34 mouse cellular contexts compared by ENCODE assay signal in genomic region chr4:34801166-34802034, GRCm38 (mm10). TPM values are rescaled to one million over a fixed set of nuclear protein-coding genes. Genes with fewer than 3 reads are reported as not detected.
A peak's percentile ranks its signal among the peaks of the same experiment; 100 is the strongest.
DNase-seq lines count a peak whose midpoint lies in the region; ATAC-seq lines count a peak whose summit lies in the region.
"Had no signal": no experiment of that assay in that cellular context is flagged by ENCODE, and none has a peak within 500 bp of the region (broad histone marks: within the 10 kb centered on the region; RNA-seq: fewer than 3 reads in every experiment).

No protein-coding gene starts in this region.

- H3K9me3 ChIP-seq in forebrain, embryonic 13.5 days (replicated peaks): no peaks in the 10 kb centered on the region
- H3K9me3 ChIP-seq in forebrain, embryonic 11.5 days (ENCODE audit: control insufficient read depth, low read length): no peaks in the 10 kb centered on the region
- no peaks in the 10 kb centered on the region for H3K9me3 ChIP-seq in midbrain, embryonic 12.5 days
- no peaks in the 10 kb centered on the region for H3K9me3 ChIP-seq in midbrain, embryonic 11.5 days (ENCODE audit: control insufficient read depth, low read length)
- no peaks in the 10 kb centered on the region for H3K9me3 ChIP-seq in hindbrain, embryonic 14.5 days (ENCODE audit: control insufficient read depth, low read length)
- H3K9me3 ChIP-seq: embryonic facial prominence, embryonic 10.5 days; embryonic facial prominence, embryonic 15.5 days; G1E; limb, embryonic 12.5 days; liver, embryonic 15.5 days had no signal

- no peak overlapping the region for H3K27ac ChIP-seq in forebrain, embryonic 13.5 days
- H3K27ac ChIP-seq in forebrain, embryonic 11.5 days (ENCODE audit: low read depth, low read length): no peak overlapping the region
- no peak overlapping the region for H3K27ac ChIP-seq in midbrain, embryonic 12.5 days (replicated peaks)
- H3K27ac ChIP-seq in midbrain, embryonic 11.5 days (ENCODE audit: low read depth, low read length): no peak overlapping the region
- no peak overlapping the region for H3K27ac ChIP-seq in hindbrain, embryonic 14.5 days
- H3K27ac ChIP-seq: embryonic facial prominence, embryonic 10.5 days; embryonic facial prominence, embryonic 15.5 days; limb, embryonic 12.5 days; liver, embryonic 15.5 days had no signal

- H3K36me3 ChIP-seq in forebrain, embryonic 13.5 days (ENCODE audit: poor library complexity, severe bottlenecking): peaks cover 22% of the 10 kb centered on the region
- no peaks in the 10 kb centered on the region for H3K36me3 ChIP-seq in forebrain, embryonic 11.5 days (ENCODE audit: control insufficient read depth, insufficient read depth, low read length)
- H3K36me3 ChIP-seq in midbrain, embryonic 12.5 days: peaks cover 20% of the 10 kb centered on the region
- peaks cover 7% of the 10 kb centered on the region; the same call in 1 of the 2 replicates for H3K36me3 ChIP-seq in midbrain, embryonic 11.5 days (ENCODE audit: control insufficient read depth, insufficient read depth, low read length)
- peaks cover 30% of the 10 kb centered on the region for H3K36me3 ChIP-seq in hindbrain, embryonic 14.5 days (replicated peaks; ENCODE audit: control insufficient read depth, insufficient read depth)

- no peak overlapping the region for H3K4me3 ChIP-seq in forebrain, embryonic 13.5 days
- H3K4me3 ChIP-seq in forebrain, embryonic 11.5 days (ENCODE audit: low read depth, low read length): no peak overlapping the region
- H3K4me3 ChIP-seq in midbrain, embryonic 12.5 days: no peak overlapping the region
- no peak overlapping the region for H3K4me3 ChIP-seq in midbrain, embryonic 11.5 days (ENCODE audit: low read depth, low read length)
- no peak overlapping the region for H3K4me3 ChIP-seq in hindbrain, embryonic 14.5 days (replicated peaks; ENCODE audit: low read length)
- H3K4me3 ChIP-seq: embryonic facial prominence, embryonic 10.5 days; embryonic facial prominence, embryonic 15.5 days; limb, embryonic 12.5 days; liver, embryonic 15.5 days had no signal

- DNase-seq in forebrain, embryonic 11.5 days (ENCODE audit: low spot score): no peak
- no peak for DNase-seq in midbrain, embryonic 11.5 days (ENCODE audit: low spot score, missing footprints)
- DNase-seq in hindbrain, embryonic 14.5 days (ENCODE audit: low spot score): no peak
- DNase-seq in embryo, embryonic 10.5 days (ENCODE audit: low spot score): no peak
- no peak for DNase-seq in testis, postnatal 14 days (ENCODE audit: low spot score)
- DNase-seq: adrenal gland, adult 8-10 months; cerebellum, adult 2 months; cerebellum, postnatal 14 days; gastrocnemius, postnatal 14 days; heart, postnatal 14 days; kidney, adult 9 months; kidney, postnatal 10 days; layer of hippocampus, postnatal 36 days; lung, embryonic 14.5 days; lung, postnatal 14 days; right cerebral cortex, postnatal 14 days had no signal

- H3K4me1 ChIP-seq in forebrain, embryonic 13.5 days: no peaks in the 10 kb centered on the region
- H3K4me1 ChIP-seq in forebrain, embryonic 11.5 days (replicated peaks; ENCODE audit: control insufficient read depth, insufficient read depth, low read length): no peaks in the 10 kb centered on the region
- no peaks in the 10 kb centered on the region for H3K4me1 ChIP-seq in midbrain, embryonic 12.5 days
- no peaks in the 10 kb centered on the region for H3K4me1 ChIP-seq in midbrain, embryonic 11.5 days (ENCODE audit: control insufficient read depth, insufficient read depth, low read length)
- no peaks in the 10 kb centered on the region; the same call in 1 of the 2 replicates for H3K4me1 ChIP-seq in hindbrain, embryonic 14.5 days (replicated peaks; ENCODE audit: control insufficient read depth, insufficient read depth, low read length)
- H3K4me1 ChIP-seq: embryonic facial prominence, embryonic 10.5 days; embryonic facial prominence, embryonic 15.5 days; liver, embryonic 15.5 days had no signal

- no peak overlapping the region for H3K9ac ChIP-seq in forebrain, embryonic 13.5 days
- H3K9ac ChIP-seq in forebrain, embryonic 11.5 days (ENCODE audit: low read length): no peak overlapping the region
- no peak overlapping the region for H3K9ac ChIP-seq in midbrain, embryonic 12.5 days (replicated peaks)
- no peak overlapping the region for H3K9ac ChIP-seq in midbrain, embryonic 11.5 days (ENCODE audit: low read length)
- no peak overlapping the region for H3K9ac ChIP-seq in hindbrain, embryonic 14.5 days
- H3K9ac ChIP-seq: embryonic facial prominence, embryonic 15.5 days; limb, embryonic 12.5 days; liver, embryonic 15.5 days; lung, embryonic 14.5 days had no signal

- H3K27me3 ChIP-seq in forebrain, embryonic 13.5 days: no peaks in the 10 kb centered on the region
- no peaks in the 10 kb centered on the region for H3K27me3 ChIP-seq in forebrain, embryonic 11.5 days (ENCODE audit: control insufficient read depth, insufficient read depth, low read length)
- no peaks in the 10 kb centered on the region for H3K27me3 ChIP-seq in midbrain, embryonic 12.5 days
- no peaks in the 10 kb centered on the region for H3K27me3 ChIP-seq in midbrain, embryonic 11.5 days (ENCODE audit: control insufficient read depth, insufficient read depth, low read length)
- H3K27me3 ChIP-seq in hindbrain, embryonic 14.5 days (ENCODE audit: control insufficient read depth, insufficient read depth, low read length): no peaks in the 10 kb centered on the region
- H3K27me3 ChIP-seq: embryonic facial prominence, embryonic 15.5 days; limb, embryonic 12.5 days; liver, embryonic 15.5 days had no signal

- 83% methylated on average over 14 of the region's 14 CpGs for WGBS in forebrain, embryonic 13.5 days
- WGBS in forebrain, embryonic 11.5 days: 85% methylated on average over 14 of the region's 14 CpGs
- 86% methylated on average over 14 of the region's 14 CpGs for WGBS in midbrain, embryonic 12.5 days
- WGBS in midbrain, embryonic 11.5 days: 91% methylated on average over 12 of the region's 14 CpGs
- WGBS in hindbrain, embryonic 14.5 days: 82% methylated on average over 14 of the region's 14 CpGs

- H3K4me2 ChIP-seq in forebrain, embryonic 13.5 days: no peak overlapping the region
- H3K4me2 ChIP-seq in forebrain, embryonic 11.5 days (ENCODE audit: low read depth, low read length, severe bottlenecking): no peak overlapping the region
- H3K4me2 ChIP-seq in midbrain, embryonic 12.5 days (replicated peaks): no peak overlapping the region
- no peak overlapping the region for H3K4me2 ChIP-seq in midbrain, embryonic 11.5 days
- H3K4me2 ChIP-seq in hindbrain, embryonic 14.5 days (replicated peaks): no peak overlapping the region
- H3K4me2 ChIP-seq: embryonic facial prominence, embryonic 15.5 days; limb, embryonic 12.5 days; liver, embryonic 15.5 days; lung, embryonic 14.5 days had no signal

- ATAC-seq in forebrain, embryonic 13.5 days: peak; percentile 65
- ATAC-seq in forebrain, embryonic 11.5 days (replicated peaks; ENCODE audit: low FRiP score): no peak
- 0 out of 2 replicates have a peak, but pooled peaks have one; percentile 27 for ATAC-seq in midbrain, embryonic 12.5 days (ENCODE audit: low FRiP score, low read depth)
- no peak for ATAC-seq in midbrain, embryonic 11.5 days (ENCODE audit: low FRiP score)
- 0 out of 2 replicates have a peak, but pooled peaks have one; percentile 34 for ATAC-seq in hindbrain, embryonic 14.5 days (ENCODE audit: low FRiP score)
- peak; percentile 31; the same call in 1 of the 2 replicates for ATAC-seq in monocyte, adult 5-6 weeks (replicated peaks; ENCODE audit: insufficient number of reproducible peaks, low FRiP score, low TSS enrichment, poor library complexity, severe bottlenecking)
- ATAC-seq: intestine, embryonic 16.5 days had no signal

RNA-seq across cellular contexts. Expression of gene Smim8, which starts 23.2 kb away (rescaled TPM):
- 51.0 and 56.2 TPM in 2 replicates for polyA plus RNA-seq in forebrain, embryonic 13.5 days (2015; fragmentation: Nextera tagmentation; extraction: Ambion mirVana)
- polyA plus RNA-seq in forebrain, embryonic 11.5 days (2014; fragmentation: Nextera tagmentation; extraction: Ambion mirVana): 42.1 and 48.9 TPM in 2 replicates
- polyA plus RNA-seq in midbrain, embryonic 12.5 days (2016; fragmentation: Nextera tagmentation; extraction: Ambion mirVana): 43.0 and 43.9 TPM in 2 replicates
- polyA plus RNA-seq in midbrain, embryonic 11.5 days (2014; fragmentation: Nextera tagmentation; extraction: Ambion mirVana): 46.0 and 51.8 TPM in 2 replicates
- 53.5 and 54.1 TPM in 2 replicates for polyA plus RNA-seq in hindbrain, embryonic 14.5 days (2014; fragmentation: Nextera tagmentation; extraction: Ambion mirVana)
- total RNA-seq in monocyte, adult 5-6 weeks (2017): 14.6 to 34.8 TPM (median 28.1 TPM) in 3 replicates

RNA-seq across cellular contexts. Expression of gene Gm136, which starts 45.3 kb away (rescaled TPM):
- not detected in 2 replicates for polyA plus RNA-seq in forebrain, embryonic 13.5 days (2015; fragmentation: Nextera tagmentation; extraction: Ambion mirVana)
- not detected in 2 replicates for polyA plus RNA-seq in forebrain, embryonic 11.5 days (2014; fragmentation: Nextera tagmentation; extraction: Ambion mirVana)
- polyA plus RNA-seq in midbrain, embryonic 12.5 days (2016; fragmentation: Nextera tagmentation; extraction: Ambion mirVana): not detected in 2 replicates
- polyA plus RNA-seq in midbrain, embryonic 11.5 days (2014; fragmentation: Nextera tagmentation; extraction: Ambion mirVana): not detected in 2 replicates
- not detected in 2 replicates for polyA plus RNA-seq in hindbrain, embryonic 14.5 days (2014; fragmentation: Nextera tagmentation; extraction: Ambion mirVana)
- total RNA-seq in monocyte, adult 5-6 weeks (2017): not detected in 3 replicates
- total RNA-seq: adrenal gland, adult 8-10 months; adrenal gland, postnatal 4 days; G1E; gastrocnemius, postnatal 14 days; granulocyte monocyte progenitor cell, adult 5-6 weeks; heart, postnatal 14 days; layer of hippocampus, postnatal 36 days; liver, adult 2 months; megakaryocyte progenitor cell, adult 5-6 weeks had no signal
- polyA plus RNA-seq: cerebellum, adult 2 months; cortical plate, adult 2 months; embryonic facial prominence, embryonic 10.5 days; embryonic facial prominence, embryonic 15.5 days; G1E; heart, embryonic 14.5 days; intestine, embryonic 16.5 days; large intestine, adult 2 months; limb, embryonic 12.5 days; liver, adult 2 months; liver, embryonic 15.5 days; lung, embryonic 14.5 days; small intestine, adult 2 months; stomach, embryonic 14.5 days had no signal

Comparison
In these comparisons a context has a peak if more than half of its experiments do, and no peak if none do; other contexts are left out.
1. ATAC-seq: peak in forebrain, embryonic 13.5 days (single experiment), midbrain, embryonic 12.5 days (single experiment), hindbrain, embryonic 14.5 days (single experiment) and monocyte, adult 5-6 weeks (single experiment); none in forebrain, embryonic 11.5 days (single experiment) and midbrain, embryonic 11.5 days (single experiment).